Mouse (Mus musculus) cerebellum, adult (tissue): ENCODE results near the gene Rfx3.

Experiments
- ATAC-seq: cut with Nextera tagmentation; 2 replicates; pipeline ENCODE4 v1.9.2; 2017; ENCODE audit warnings: mild to moderate bottlenecking, moderate library complexity, mixed read lengths; ENCODE audit not compliant: insufficient number of reproducible peaks, low FRiP score, low TSS enrichment

The Rfx3 gene

DNA sequence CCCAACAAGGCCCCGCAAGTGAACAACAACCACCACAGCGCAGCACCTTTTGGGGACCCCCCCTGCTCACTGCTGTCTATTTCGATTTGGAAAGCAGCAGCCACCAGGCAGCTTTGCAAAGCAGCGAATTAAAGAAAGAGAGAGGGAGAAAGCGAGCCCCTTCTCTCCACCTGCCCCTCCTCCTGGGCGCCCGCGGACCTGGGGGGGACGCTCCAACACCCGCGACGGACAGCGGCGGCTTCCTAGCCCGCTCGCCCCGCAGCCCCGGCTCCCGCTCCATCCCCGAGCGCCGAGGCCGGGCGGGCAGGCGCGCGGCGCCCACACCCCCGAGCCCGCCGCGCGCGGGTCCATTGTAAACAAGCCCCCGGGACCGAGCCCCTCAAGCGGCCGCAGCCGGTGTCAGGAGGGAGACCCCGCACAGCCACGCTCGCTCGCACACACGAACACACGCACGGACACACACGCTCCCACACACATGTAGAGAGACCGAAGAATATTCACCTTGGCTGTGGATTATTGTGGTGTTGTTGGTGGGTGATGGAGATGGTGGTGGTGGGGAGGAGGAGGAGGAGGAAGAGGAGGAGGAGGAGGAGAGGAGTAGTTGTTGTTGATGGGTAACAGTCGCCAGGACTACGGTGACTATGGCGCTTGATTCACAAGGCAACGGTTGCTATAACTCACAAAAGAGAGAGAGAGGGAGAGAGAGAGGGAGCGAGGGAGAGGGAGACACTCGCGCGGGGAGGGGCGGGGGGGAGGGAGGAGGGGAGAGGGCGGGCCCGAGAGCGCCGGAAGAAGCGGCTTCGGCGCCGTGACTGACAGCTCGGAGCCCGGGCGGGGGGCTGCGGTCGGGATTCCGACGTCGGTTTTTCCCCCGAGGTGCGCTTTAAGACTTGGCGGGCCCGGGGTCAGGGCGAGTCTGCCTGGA lies at the start of gene Rfx3:
Gene Rfx3 (minus strand): TSS at position 696 of the 925 bp plus-strand sequence.
- peak; percentile 67 for ATAC-seq

GRCm38 (mm10) chr19:28052058-28052457 lies 41.1 kb upstream of the Rfx3 start:
- ATAC-seq = no peak

DNA sequence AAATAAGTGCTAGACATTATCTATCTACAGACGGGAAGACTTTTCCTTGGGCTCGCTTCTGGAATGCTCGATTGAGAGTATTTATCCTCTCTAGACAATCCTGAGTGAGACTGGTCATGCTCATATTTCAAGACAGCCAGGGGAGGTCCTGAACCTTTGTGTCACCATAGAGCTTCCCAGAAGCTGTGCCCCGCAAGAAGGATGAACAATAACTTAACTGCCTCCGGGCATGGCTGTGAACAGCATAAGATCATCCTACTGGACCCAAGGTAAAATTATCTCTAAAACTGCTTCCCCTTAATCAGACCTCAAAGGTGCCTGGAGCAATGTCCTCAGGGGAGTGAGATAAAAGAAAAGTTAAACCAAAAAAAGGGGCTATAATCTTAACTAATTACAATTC lies 40.6 kb upstream of the Rfx3 start:
- ATAC-seq = no peak

DNA sequence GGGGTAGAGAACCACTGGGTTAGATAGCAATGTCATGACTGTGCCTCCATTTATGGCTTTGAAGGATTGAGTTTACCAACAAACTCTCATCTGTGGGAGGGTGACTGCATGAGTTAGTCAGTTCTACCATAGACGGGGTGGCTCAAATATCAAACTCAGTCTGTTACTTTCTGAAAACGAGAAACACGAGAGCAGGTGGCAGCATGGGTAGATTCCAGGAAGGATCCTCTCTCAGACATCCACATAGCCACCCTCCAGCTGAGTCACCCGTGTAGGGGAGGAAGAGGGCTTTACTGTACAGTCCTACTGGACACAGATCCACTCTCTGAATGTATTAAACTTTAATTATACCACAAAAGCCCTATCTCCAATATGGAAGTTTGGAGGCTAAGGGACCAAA lies 38.3 kb upstream of the Rfx3 start:
- no peak for ATAC-seq

DNA sequence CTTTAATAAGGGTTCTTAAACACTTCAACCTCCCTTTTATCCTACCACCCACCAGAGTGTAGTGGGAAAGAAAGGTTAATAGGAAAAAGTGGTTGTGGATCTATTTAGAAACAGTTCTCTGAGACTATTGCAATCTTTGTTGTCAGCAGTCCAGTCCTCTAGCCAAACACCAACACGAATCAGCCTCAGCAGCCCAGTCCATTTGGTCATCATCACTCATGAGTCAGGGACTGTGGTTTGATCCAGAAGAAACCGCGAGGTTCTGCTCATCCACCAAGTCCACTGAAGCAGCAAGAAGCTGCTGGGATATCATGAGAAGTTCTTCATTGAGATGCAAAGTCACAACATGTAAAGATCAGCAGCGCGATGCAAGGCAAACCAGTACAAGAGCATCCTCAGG lies 35.8 kb upstream of the Rfx3 start:
- ATAC-seq = no peak

- no peak for ATAC-seq
Observed at GRCm38 (mm10) chr19:28044950-28045349, 34.0 kb upstream of the Rfx3 start.

- ATAC-seq = peak; percentile 71
Observed at GRCm38 (mm10) chr19:28011718-28012499, 943 bp upstream of the Rfx3 start.

- ATAC-seq = peak; percentile 90
Observed at GRCm38 (mm10) chr19:28011396-28011717, 391 bp upstream of the Rfx3 start.

GRCm38 (mm10) chr19:28009587-28010281 lies 1.2 kb downstream of the Rfx3 start:
- ATAC-seq = no peak

DNA sequence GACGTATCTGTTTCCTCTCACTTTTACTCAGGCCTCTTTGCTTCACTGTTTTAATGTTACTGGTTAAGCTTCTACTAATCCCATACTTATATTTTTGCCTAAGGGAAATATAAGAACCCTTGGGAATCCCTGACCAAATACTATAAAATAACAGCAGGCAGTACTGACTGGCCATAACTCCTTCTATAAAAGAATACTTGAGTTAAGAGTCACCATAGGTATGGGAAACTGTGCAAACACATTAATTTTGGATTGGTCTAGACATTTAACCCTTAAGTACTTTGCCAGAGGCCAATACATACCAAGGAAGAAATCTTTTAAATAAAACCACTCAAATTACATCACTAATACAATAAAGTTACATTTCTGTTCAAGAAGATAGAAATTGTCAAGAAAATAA lies 6.8 kb downstream of the Rfx3 start:
- ATAC-seq = no peak

- ATAC-seq = peak; percentile 58
Observed at GRCm38 (mm10) chr19:28003474-28003873, 7.5 kb downstream of the Rfx3 start.

DNA sequence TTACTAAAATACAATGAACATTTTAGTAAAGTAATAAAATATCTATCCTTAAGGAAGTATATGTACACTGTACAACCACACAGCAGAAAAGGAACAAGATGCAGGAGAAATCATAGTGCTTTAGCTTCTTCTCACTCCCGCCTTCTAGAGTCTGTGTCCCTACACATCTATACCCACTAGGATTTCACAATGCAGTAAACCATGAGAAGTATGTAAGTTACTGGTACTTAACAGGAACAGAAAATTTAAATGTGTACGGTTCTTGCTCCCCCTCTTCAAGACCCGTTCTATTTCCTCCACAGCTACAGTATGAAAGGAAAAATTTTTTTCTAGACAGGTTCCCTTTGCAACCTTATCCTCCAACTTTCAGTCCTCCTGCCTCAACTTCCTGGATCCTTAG lies 8.3 kb downstream of the Rfx3 start:
- ATAC-seq = no peak

DNA sequence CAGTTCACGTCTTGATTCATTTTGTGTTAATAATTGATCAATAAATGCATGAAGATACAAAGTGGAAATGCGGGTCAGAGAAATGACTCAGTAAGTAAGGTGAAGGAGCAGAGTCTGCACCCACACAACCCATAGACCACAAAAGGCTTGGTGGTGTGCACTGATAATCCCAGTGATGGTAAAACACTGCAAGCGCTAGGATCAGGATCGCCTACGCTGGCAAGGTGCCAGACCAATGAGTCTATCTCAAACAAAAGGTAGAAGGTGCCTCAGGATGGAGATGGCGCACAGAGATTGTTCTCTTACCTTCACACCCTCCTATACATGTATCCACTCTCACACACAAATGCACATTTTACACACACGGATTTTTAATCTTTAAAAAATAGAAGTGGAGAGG lies 18.2 kb downstream of the Rfx3 start:
- 0 out of 2 replicates have a peak, but pooled peaks have one; percentile 10 for ATAC-seq

GRCm38 (mm10) chr19:27988746-27989145 lies 22.2 kb downstream of the Rfx3 start:
- no peak for ATAC-seq

DNA sequence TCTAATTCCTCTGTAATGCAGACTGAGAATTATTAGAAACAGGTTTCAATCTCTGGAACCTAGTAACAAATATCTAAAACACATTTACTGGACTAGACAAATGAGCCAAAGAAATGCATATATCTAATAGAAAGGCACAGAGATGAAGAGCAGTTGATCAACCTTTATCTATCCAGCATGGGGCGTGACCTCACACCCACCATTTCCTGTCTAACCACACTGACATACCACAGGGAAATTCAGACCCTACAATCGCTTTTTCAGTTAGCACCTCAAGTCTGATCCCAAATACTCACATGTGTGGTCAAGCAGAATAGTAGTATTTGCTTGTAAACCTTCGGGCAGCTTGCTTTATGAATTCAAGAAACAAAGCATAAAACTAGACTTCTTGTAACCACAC lies 43.4 kb downstream of the Rfx3 start:
- ATAC-seq = no peak

GRCm38 (mm10) chr19:27961271-27961670 lies 49.7 kb downstream of the Rfx3 start:
- no peak for ATAC-seq

DNA sequence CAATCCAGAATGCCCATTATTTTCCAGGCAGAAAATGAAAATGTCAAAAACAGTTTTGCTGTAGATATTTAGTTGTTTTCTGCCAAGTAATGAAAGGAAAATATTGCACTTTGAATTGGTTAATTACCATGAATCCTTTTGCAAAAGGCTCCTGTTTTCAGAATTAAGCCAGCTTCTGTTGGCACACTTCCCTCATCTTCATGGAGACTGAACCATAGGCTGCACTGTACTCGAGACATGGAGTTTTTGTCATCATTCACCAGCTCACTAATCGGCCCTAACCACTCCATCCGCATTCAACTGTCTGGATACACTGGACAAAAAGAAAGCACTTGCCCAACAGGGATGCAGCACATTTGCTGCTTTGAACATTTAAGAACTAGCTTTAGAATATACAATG lies 75.5 kb downstream of the Rfx3 start:
- ATAC-seq = no peak

GRCm38 (mm10) chr19:27931136-27931535 lies 79.8 kb downstream of the Rfx3 start:
- no peak for ATAC-seq

GRCm38 (mm10) chr19:27926378-27926777 lies 84.6 kb downstream of the Rfx3 start:
- no peak for ATAC-seq

GRCm38 (mm10) chr19:27919040-27919439 lies 91.9 kb downstream of the Rfx3 start:
- no peak for ATAC-seq

DNA sequence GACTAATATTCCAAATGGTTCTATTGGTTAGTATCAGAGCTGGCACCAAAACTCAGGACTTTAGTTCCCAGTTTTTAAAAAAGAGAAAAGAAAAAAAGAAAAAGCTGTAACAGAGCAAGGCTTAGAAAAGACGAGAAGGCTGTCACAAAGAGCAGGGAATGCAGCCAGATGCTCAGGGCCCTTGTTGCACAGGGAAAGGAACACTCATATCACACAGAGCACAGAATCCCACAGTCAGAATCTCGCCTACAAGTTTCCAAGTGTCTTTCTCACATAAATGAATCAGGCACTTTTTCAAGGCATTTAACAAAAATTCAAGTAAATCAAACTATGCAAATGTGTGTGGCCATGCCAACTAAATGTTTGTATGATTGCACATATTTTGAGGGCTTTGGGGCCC lies 94.5 kb downstream of the Rfx3 start:
- ATAC-seq = no peak
